Mouse (Mus musculus): ENCODE measurements at regions not wholly inside any gene's neighbourhood (a gene's known extent, or its start where the extent isn't known, plus 50 kb on each side); places are given as distances from the start of the nearest gene placed in this dataset.
"Not testable (repeated sequence)": the region's sequence is repeated elsewhere in the genome, so short reads cannot be mapped to it uniquely, and the experiment has no call there.

GRCm38 (mm10) chr6:89052758-89053460, 150.9 kb downstream of the Tpra1 start:
- DNase-seq (ENCODE audit: low read depth): no peak

GRCm38 (mm10) chr6:89054060-89054459, 152.0 kb downstream of the Tpra1 start:
- DNase-seq (ENCODE audit: low read depth): no peak

GRCm38 (mm10) chr6:89059431-89059975, 157.5 kb downstream of the Tpra1 start:
- no peak for DNase-seq (ENCODE audit: low read depth)

DNA sequence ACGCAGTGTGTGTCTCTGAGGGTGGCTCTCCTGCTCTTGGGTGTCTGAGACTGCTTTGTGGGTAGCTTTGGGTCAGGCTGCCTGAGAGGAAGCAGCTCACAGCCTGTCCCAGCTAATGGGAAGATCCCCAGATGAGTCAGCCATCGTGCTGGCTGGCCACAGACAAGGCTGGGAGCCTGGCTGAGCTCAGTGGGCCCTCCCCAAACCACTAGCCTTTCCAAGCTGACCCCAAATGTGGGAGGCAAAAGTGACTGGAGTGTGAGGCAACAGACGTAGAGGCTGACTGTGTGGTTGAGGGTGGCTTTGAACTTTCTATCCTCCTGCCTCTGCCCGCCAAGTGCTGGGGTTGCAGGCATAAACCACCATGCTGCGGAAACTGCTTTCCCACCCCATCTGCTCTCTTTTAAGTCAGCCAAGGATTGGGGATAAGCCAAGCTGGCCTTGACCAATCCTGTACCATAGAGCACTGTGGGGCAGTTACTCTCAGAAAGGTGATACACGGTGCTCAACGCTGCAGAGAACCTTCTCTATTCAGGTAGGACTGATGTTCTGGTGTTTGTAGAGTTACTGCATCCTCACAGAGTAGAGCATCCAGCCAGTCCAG, 163.0 kb downstream of the Tpra1 start:
- peak; percentile 86 for DNase-seq (ENCODE audit: low read depth)

- DNase-seq (ENCODE audit: low read depth): no peak
Observed at GRCm38 (mm10) chr6:89066588-89066987, 164.5 kb downstream of the Tpra1 start.

GRCm38 (mm10) chr6:89068286-89068685, 166.2 kb downstream of the Tpra1 start:
- peak; percentile 13 for DNase-seq (ENCODE audit: low read depth)

- no peak for DNase-seq (ENCODE audit: low read depth)
Observed at GRCm38 (mm10) chr6:89069108-89069507, 167.1 kb downstream of the Tpra1 start.

GRCm38 (mm10) chr6:89070011-89070410, 168.0 kb downstream of the Tpra1 start:
- DNase-seq (ENCODE audit: low read depth): peak; percentile 10

GRCm38 (mm10) chr6:89071766-89072165, 169.7 kb downstream of the Tpra1 start:
- DNase-seq (ENCODE audit: low read depth): no peak

- DNase-seq (ENCODE audit: low read depth): no peak
Observed at GRCm38 (mm10) chr6:89072569-89072968, 170.5 kb downstream of the Tpra1 start.

- DNase-seq (ENCODE audit: low read depth): no peak
Observed at GRCm38 (mm10) chr6:89081624-89082300, 179.7 kb downstream of the Tpra1 start.

GRCm38 (mm10) chr6:89084437-89084836, 182.4 kb downstream of the Tpra1 start:
- no peak for DNase-seq (ENCODE audit: low read depth)

DNA sequence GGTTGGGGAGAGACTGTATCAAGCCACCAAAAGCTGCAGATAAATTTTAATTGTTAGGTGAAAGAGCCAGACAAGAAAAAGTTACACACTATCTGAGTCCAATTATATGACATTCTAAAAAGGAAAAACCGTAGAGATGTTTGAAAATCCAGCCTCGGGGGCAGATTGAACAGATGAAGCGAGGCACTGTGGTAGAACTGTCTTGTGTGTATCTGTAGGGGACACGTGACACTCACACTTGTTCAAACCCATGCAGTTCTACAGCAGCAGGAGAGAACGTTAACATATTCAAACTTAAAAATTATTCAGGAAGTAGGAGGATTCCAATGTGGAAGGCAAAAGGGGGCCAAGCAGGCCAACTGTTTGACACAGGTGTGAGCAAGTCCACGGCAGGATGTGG, 183.1 kb downstream of the Tpra1 start:
- DNase-seq (ENCODE audit: low read depth): no peak

DNA sequence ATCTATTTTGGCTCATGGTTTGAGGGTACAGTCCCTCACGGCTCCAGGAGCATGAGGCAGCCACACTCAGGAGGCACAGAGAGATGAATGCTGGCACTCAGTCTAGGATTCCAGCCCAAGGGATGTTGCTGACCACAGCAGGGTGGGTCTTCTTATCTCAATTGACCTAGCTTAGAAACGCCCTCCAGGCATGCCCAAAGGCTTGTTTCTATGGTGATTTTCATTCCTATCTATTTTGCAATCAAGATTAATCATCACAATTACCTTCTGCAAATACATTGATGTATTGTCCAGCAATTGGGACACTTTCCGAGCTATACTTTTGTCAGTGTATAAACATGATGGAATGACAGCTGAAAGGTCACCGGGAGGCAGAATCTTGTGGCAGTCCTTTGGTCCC, 185.6 kb downstream of the Tpra1 start:
- DNase-seq (ENCODE audit: low read depth): peak; percentile 5

DNA sequence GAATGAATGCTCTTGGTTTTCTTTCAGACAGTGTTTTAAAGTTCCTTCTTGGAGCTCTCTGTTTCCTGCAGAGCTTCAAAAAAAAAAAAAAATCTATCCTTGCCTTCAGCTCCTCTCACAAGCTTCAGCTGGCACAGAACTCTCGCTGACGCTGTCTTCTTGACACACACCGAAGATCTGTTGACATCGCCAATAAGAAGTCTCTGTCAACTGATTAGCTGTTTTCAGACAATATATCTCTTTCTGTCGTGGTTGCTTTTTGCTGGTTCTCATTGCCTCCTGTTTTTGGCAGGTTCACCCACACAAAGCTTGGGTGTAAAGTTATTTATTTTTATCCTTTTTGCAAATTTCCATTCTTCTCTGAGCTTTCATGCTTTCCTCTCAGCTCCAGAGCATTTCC, 188.0 kb downstream of the Tpra1 start:
- no peak for DNase-seq (ENCODE audit: low read depth)

DNA sequence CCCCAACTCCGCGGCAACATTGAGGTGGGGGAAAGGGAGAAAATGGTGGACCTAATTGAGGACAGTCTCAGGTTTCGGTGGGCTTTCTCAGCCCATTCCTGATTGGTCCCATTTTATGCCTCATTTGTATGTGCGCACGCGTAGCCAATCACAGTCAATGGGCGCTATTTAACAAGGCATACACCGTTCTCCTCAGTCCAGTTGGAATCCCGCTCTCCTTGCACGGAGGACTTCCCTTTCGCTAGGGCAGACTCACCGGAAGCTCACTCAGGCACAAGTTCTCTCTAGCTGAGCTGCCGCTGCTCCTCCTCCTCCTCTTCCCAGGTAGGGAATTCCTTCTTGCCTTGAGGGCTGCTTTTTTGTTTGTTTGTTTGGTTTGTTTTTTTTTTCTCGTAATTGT, 193.9 kb downstream of the Tpra1 start:
- no peak for DNase-seq (ENCODE audit: low read depth)

DNA sequence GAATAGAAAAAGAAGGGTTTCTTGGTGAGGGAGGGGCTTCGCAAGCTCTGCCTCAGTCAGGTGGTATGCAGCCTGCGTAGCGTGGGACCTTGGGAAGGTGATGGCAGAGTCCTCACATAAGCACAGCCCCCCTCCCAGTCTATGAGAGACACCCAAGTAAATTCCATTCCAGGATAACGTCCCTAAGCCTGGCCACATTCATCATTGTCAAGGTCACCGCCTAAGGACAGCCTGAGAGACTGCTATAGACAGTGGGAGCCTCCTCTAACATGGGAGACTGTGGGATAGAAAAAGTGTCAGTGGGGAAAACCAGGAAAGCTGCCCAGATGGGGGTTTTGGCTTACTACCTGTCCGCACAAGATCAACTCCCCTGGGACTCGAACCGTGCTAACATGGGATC, 195.5 kb downstream of the Tpra1 start:
- DNase-seq (ENCODE audit: low read depth): no peak

- DNase-seq (ENCODE audit: low read depth): no peak
Observed at GRCm38 (mm10) chr6:89119241-89119640, 217.2 kb downstream of the Tpra1 start.

DNA sequence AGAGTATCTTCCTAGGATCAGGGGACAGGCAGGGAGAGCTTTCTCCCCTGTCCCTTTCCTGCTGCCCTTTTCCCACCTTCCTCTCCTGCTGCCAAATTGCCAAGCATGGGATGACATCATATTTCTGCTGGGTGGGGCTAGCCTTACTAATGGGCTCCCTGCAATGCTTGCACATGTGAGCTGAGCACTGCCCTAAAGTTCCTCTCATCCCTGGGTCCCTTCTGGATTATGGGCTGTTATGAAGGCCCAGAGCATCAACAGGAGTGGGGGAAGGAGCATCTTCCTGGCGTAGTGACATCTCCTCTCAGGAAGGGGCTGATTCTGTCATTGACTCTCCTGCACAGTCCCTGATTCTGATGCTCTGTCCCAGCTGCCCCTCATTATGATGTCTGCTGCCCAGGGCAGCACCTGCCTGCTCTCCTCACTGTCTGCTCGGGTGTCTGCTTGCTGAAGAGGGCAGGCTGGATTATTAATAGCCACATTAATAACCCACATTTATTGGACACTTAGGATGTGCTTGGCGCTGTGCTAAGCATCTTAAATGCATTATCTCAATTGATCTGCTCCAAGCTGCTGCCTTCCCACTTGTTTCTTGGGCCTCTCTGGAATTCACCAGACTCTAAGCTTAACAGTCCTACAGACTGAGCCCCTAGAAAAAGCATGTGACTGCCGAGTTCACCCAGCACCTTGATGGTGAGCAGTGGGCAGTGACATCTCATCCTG, 219.1 kb downstream of the Tpra1 start:
- DNase-seq (ENCODE audit: low read depth): no peak

- no peak for DNase-seq (ENCODE audit: low read depth)
Observed at GRCm38 (mm10) chr6:89121746-89122070, 219.7 kb downstream of the Tpra1 start.

- no peak for DNase-seq (ENCODE audit: low read depth)
Observed at GRCm38 (mm10) chr6:89125916-89126315, 223.9 kb downstream of the Tpra1 start.

GRCm38 (mm10) chr6:89128141-89128540, 226.1 kb downstream of the Tpra1 start:
- DNase-seq (ENCODE audit: low read depth): not testable (repeated sequence)

GRCm38 (mm10) chr6:89140469-89140868, 222.0 kb downstream of the Plxna1 start:
- DNase-seq (ENCODE audit: low read depth): no peak

Data from fibroblast of lung, adult 2 months (primary cell).